Mouse (Mus musculus) right cerebral cortex, postnatal 4 days (tissue): ENCODE measurements around the gene Gm4187.
"Not testable (repeated sequence)": the region's sequence is repeated elsewhere in the genome, so short reads cannot be mapped to it uniquely, and the experiment has no call there.

Experiments used
- DNase-seq: peaks from one replicate; pipeline ENCODE4 v3.0.0-alpha.2; 2022

Gene Gm4187

GRCm38 (mm10) chr7:22329617-22330016 lies at the start of gene Gm4187:
Gene Gm4187, minus strand, starts transcription at chr7:22329717.
- not testable (repeated sequence) for DNase-seq

GRCm38 (mm10) chr7:22370939-22371338 lies 41.4 kb upstream of the Gm4187 start, which contains the start of gene Gm8660:
Gene Gm8660, minus strand, starts transcription at chr7:22371039.
- DNase-seq: not testable (repeated sequence)
